Mouse (Mus musculus): ENCODE data around the gene Neo1.
A peak's percentile ranks its signal among the peaks of the same experiment; 100 is the strongest.
"Not testable (repeated sequence)": the region's sequence is repeated elsewhere in the genome, so short reads cannot be mapped to it uniquely, and the experiment has no call there.

The Neo1 gene

DNA sequence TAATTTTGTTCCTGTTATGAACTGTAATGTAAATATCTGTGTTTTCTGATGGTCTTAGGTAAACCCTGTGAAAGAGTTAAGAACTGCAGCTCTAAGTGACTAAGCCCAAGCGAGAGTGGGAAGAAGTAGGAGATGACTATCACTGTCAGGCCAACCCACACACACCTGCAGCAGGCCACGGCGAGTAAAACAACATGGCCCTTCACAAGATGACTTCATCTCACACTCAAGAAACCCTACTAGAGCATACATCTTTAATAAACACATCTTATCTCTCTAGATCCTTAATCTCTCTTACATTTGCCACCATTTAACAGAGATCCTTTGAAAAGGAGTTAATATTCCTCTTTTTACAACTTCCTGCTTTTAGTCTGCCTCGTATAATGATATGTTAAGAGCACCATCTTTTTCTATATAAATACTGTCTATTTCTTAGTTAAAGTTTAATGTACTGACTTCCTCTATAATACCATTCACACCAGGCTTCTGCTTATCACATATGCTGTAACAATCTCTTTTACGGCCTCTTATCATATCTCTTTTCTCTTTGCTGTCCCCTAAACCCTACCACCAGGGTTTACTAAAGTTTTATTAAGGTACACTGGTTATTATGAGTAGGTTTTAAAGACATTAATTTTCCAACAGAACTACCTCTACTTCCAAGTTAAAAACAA lies 46.8 kb downstream of the Neo1 start:
- no peak for DNase-seq

DNA sequence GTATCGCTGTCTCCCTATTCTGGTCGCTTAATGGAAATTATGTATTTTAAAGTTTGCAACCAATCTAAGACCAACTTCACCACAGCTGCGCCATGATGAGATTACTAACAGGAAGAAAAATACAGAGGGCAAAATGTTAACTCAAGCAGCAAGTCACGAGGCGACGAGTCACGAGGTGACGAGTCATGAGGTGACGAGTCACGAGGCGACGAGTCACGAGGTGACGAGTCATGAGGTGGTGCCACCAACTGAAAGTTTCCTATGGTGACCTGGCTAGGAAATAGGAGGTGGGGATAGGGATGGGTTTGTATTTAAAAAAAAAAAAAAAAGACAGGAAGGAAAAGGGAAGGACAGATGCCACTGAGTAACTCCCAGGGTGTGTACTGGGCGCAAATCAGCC lies 57.2 kb downstream of the Neo1 start:
- no peak for DNase-seq

DNA sequence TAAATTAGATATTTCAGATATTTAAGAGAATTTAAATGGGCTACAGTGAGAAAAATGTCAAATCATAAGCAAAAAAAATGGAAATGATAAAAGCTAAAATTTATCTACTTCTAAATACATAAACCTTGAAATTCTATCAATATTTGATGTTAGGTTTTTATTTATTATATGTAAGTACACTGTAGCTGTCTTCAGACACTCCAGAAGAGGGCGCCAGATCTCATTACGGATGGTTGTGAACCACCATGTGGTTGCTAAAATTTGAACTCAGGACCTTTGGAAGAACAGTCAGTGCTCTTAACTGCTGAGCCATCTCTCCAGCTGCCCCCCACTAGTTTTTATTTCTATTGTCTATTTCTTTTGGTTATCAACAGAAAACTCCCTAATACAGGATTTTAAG lies 65.1 kb downstream of the Neo1 start:
- DNase-seq: not testable (repeated sequence)

- DNase-seq: no peak
These were observed 68.9 kb downstream of the Neo1 start for GRCm38 (mm10) chr9:58967371-58967770.

- DNase-seq: no peak
These were observed 80.7 kb downstream of the Neo1 start for GRCm38 (mm10) chr9:58955507-58955906.

- DNase-seq: not testable (repeated sequence)
These were observed 90.3 kb downstream of the Neo1 start for GRCm38 (mm10) chr9:58945910-58946309.

DNA sequence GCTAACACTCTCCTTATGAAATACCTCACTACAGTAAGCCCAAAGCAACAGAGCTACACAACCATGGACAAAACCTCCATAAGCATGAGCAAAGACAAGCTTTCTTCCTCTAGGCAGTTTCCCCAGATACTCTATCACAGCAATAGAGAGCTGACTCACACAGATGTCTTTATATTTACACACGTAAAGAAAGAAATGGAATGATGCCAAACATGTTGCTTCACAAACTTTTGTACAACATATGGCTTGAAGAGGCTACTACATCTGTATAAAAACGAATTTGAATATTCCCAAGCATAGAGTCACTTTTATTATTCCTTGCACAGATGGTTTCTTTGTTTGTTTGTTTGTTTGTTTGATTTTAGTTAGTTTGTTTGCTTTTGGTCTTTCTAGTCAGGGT lies 101.5 kb downstream of the Neo1 start:
- no peak for DNase-seq

DNA sequence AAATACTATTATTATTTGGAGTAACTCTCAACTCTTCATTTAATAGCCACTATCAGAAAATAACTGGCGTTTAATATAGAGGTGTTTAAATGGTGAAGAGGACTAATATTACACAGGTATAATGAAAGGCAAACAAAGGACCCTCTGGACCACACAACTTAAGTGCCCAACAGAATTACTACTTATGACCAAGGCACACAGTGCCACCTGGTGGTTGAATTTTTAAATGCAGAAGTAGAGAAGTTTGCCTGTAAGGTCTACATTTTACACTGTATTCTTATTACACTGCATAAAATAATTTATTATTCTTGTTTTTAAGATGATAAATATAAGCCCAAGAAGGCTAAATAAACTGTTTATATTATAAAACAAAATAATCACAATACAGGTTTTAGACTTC lies 108.1 kb downstream of the Neo1 start:
- DNase-seq: peak; percentile 45

DNA sequence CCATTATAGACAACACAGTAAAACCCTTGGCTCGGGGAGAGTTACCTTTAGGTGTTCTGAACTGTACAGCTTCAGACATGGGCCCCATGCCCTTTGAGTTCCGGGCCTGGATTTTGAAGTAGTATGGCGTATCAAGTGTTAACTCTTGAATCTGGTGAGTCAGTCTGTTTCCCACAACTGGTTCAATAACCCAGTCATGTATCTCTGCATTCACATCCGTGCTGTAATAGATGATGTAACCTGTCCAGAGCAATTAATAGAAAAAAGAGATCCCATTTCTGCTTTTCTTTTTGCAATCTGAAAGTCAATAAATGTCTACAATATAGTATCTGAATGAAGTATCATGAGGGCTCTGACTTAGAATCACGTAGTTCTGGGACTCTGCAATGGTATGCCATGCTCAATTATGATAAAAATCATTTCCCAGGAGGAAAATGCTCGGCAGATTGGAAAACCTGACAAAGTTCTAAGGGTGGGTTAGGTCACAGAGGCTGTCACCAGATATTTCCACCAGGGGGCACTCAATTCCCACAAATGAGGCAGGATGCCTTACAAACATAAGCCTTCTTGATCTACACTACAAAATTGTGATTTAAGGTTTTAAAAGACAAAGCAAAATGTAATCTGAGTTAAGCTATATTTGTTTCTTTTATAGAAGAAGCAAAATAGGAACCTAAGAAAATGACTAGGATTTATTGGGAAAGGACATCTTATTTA lies 133.2 kb downstream of the Neo1 start:
- DNase-seq: peak; percentile 66

DNA sequence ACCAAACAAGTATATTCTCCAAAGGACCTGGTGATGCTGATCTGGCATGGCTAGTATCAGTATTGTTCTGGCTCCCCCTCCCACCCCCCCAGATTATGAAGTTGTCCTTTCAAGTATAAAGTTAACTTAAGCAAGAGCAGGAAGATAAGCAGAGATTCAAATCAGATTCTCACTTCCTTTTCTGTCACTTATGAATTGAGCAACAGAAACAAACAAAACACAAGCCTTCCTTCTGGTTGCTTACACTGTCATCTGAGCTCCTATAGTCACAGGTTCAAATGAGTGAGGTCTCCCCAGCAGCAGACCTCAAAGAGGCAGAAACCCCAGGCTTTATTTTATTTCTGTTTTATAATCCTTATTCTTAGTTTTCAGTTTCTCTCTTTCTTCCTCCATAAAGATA lies 136.6 kb downstream of the Neo1 start:
- DNase-seq: no peak

- DNase-seq: no peak
These were observed 144.2 kb downstream of the Neo1 start for GRCm38 (mm10) chr9:58891840-58892640.

GRCm38 (mm10) chr9:58890893-58891292 lies 145.3 kb downstream of the Neo1 start:
- no peak for DNase-seq

DNA sequence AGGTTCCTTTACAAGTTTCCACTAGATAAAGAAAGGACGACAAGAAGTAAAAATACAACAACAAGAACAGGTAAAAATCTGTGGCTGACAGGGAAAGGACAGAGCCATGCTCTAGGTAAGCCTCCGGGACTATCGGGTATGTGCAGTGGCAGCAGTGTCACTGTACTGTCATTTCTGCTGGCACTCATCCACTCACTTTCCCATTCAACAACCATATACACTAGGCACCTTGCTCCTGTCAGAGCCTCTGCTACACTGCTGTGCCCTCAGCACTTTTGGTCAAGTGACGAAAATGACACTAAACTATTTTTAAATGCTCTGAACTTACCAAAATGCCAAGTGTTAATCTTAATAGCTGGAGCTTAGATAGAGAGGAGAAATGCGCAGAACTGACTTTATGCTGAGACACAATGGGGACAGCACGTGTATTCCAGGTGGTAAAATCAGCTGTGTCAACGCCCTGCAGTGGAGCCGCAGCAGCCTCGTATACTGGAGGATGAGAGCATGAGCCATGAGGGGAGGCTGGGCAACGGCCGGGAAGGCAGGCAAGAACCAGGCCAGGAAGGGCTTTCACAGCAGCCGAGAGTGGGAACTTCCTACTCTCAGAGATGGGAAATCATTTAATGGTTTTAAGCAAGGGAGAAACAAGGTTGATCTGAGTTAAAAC lies 146.3 kb downstream of the Neo1 start:
- DNase-seq: no peak

DNA sequence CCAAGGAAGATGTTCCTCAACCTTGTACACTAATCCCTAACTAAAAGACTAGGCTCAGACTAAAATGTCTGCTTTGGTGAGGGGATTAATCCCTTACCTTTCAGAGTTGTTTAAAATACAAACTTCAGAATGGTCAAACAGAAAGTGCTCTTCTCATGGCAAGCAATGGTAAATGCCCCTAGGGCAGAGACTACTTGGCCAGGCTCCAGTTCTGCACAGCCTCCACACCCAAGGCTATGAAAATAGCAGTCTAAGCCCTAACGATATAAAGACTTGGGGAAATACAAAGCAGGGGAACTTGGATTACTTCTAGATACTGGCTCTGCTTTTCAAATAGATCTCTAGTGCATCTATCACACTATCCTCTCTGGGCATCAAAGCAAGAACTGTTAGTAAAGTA lies 153.6 kb downstream of the Neo1 start:
- DNase-seq: no peak

DNA sequence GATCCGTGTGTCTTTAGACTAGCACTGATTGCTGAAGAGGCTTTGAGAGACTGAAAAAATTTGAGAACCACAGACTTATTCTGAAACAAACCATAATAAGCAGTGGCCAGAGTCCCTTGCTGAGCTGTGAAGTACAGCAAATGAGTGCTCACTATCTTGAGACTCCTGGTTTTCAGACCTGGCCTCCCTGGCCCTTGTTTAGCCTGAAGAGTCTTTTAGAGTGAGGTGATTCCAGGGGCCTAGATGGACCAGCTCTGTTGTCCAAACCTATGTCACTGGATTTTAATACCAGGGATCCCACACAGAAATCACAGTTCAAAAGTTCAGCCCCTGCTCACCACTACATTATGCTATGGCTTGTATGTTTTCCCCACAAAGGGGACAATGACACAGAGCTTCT lies 156.4 kb downstream of the Neo1 start:
- no peak for DNase-seq

GRCm38 (mm10) chr9:58876946-58877625 lies 159.2 kb downstream of the Neo1 start:
- DNase-seq: no peak

GRCm38 (mm10) chr9:58875439-58875838 lies 160.8 kb downstream of the Neo1 start:
- DNase-seq: no peak

- no peak for DNase-seq
These were observed 161.9 kb downstream of the Neo1 start for GRCm38 (mm10) chr9:58874354-58874753.

- DNase-seq: peak; percentile 69
These were observed 162.5 kb downstream of the Neo1 start for GRCm38 (mm10) chr9:58873541-58874324.

DNA sequence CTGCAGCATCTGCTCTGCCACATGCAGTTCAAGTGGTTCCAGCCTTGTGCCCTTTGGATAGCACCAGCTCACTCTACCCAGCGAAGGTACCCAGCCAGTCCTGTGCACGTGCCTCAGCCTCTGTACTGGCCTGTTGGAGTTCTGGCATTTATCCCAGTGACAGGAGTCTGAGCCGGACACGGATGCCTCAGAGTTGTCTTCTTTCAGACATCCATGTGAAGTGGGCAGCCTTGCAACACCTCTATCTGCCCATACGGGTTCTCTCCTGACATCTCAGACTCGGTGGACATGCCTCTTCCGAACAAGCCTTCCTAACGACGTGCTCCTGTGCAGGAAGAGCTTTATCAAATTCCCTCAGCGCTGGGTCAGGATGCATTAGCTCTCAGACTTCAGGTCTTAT lies 165.1 kb downstream of the Neo1 start:
- no peak for DNase-seq

GRCm38 (mm10) chr9:58863826-58864225 lies 172.4 kb downstream of the Neo1 start:
- DNase-seq: no peak

- DNase-seq: no peak
These were observed 177.1 kb downstream of the Neo1 start for GRCm38 (mm10) chr9:58859080-58859635.

Measured in thymus, postnatal 4 days (tissue).